Mouse (Mus musculus) E14TG2a.4 (cell line): ENCODE results near the gene Calhm6.

Source experiments
- CTCF ChIP-seq: conservative IDR thresholded peaks from 2 replicates; pipeline ENCODE4 v1.5.1; 2014; ENCODE audit warnings: low read length
- POU5F1 ChIP-seq: IDR thresholded peaks from 2 replicates; pipeline ENCODE4 v1.6.1; 2014; ENCODE audit warnings: low read length, borderline replicate concordance

- TF ChIP-seq CTCF = no peak
- no peak for TF ChIP-seq POU5F1
Observed at GRCm38 (mm10) chr10:34089517-34089916, 38.3 kb downstream of the Calhm6 start.
